Mouse (Mus musculus) G1E (cell line): ENCODE results near the gene Eed.

Experiments used
- CTCF ChIP-seq: IDR thresholded peaks from 2 replicates; pipeline ENCODE4 v1.5.1; 2012; ENCODE audit warnings: low read depth, low read length, inconsistent platforms, mixed read lengths
- GATA1 ChIP-seq: IDR thresholded peaks from 2 replicates; pipeline ENCODE4 v1.6.1; 2012; ENCODE audit warnings: borderline replicate concordance, low read length, inconsistent platforms, mixed read lengths
- TAL1 ChIP-seq: conservative IDR thresholded peaks from 2 replicates; pipeline ENCODE4 v1.6.1; 2012; ENCODE audit warnings: low read depth, low read length, inconsistent platforms, mixed read lengths

DNA sequence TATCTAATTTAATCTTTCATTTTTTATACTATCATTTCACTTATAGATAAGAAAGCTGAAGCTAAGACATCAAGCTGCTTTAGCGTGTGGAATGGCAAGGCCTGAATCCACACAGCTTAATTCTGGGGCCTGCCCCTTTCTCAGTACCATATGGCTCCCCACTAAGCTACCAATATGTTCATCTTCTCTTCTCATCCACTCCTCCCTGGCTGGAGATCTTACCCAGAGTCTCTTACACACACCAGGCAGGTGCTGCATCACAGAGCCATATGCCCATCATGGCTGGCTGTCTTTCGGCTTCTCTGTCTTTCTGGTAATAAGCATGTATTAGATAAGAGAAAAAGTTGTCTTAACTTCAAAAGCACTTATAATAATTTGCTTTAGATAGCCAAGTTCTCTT, 2.7 kb upstream of the Eed start:
- TF ChIP-seq CTCF (no peak), TAL1 (no peak), GATA1 (no peak)
